Mouse (Mus musculus): ENCODE data around the gene Mvb12a.
"Not testable (repeated sequence)": the region's sequence is repeated elsewhere in the genome, so short reads cannot be mapped to it uniquely, and the experiment has no call there.

The Mvb12a gene

DNA sequence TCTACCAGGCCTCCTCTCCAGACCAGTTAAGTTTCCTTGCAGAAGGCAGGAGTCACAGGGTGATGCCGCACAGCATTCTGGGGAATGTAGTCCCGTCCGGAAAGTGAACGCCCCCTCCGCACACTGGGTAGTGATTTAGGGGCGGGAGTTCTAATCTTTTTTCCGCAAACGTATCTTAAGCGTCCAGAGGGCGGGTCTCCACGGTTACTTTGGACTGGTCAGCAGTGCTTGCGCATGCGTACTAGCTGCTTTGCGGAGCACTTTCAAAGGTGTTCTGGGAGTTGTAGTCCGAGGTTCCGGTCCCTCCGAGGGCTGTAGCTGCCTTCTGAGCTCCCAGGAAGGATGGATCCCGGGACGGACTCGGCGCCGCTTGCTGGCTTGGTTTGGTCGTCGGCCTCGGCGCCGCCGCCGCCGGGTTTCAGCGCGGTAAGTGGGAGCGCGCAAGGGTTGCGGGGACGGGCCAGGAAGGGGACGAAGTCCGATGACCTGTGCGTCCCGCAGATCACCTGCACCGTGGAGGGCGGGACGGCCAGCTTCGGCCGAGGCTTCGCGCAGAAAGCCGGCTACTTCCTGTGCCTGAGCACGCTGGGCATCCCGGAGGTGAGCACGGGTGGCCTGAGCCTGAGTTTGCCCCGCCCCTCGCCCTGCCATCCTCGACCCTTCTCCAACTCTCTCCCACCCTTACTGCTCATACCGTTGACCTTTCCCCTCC lies at the start of gene Mvb12a:
Gene Mvb12a, plus strand, starts transcription at position 291 of the 712 bp plus-strand sequence.
- DNase-seq (ENCODE audit: low spot score), result peak; percentile 95

DNA sequence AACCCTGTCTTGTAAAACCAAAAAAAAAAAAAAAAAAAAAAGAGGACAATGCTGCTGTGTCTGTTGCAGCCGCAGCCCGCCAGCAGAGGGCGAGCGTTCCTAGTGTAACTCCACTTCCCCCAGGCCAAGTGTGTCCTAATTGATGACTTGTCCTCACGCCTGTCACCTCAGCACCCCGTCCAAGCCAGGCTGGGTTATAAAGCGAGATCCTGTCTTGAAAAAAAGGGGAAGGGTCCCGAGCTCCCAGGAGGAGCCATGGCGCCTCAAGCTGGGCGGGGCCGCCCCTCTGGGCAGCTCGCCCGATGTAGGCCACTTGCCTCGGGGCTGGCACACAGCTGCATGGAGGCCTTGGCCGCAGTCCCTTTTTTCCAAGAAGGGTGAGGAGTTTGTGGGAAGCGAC lies 47.7 kb upstream of the Mvb12a start:
- DNase-seq (ENCODE audit: low spot score), result peak; percentile 65

GRCm38 (mm10) chr8:71495811-71496210 lies 46.9 kb upstream of the Mvb12a start:
- DNase-seq (ENCODE audit: low spot score), result no peak

DNA sequence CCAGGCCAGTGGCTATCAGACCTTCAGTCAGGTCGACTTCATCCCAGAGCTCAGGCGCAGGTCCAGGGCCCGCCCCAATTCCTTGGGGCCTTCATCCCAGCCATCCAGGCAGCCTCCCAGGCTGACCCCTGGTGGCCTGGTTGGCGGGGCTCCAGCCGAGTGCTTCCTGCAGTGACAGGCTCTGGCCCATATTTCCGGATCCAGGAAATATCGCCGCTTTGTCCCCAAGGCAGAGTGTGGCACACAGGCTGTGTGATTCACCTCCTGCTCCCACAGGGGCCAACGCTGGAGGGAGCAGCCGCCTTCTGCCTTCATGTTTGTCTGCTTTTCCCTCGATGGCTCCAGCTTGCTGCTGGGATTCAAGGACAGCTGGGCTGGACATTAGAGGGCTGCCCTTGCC lies 46.2 kb upstream of the Mvb12a start:
- DNase-seq (ENCODE audit: low spot score), result no peak

- DNase-seq (ENCODE audit: low spot score), result no peak
These were observed 45.6 kb upstream of the Mvb12a start for GRCm38 (mm10) chr8:71497077-71497645.

- DNase-seq (ENCODE audit: low spot score), result no peak
These were observed 44.7 kb upstream of the Mvb12a start for GRCm38 (mm10) chr8:71497881-71498501.

DNA sequence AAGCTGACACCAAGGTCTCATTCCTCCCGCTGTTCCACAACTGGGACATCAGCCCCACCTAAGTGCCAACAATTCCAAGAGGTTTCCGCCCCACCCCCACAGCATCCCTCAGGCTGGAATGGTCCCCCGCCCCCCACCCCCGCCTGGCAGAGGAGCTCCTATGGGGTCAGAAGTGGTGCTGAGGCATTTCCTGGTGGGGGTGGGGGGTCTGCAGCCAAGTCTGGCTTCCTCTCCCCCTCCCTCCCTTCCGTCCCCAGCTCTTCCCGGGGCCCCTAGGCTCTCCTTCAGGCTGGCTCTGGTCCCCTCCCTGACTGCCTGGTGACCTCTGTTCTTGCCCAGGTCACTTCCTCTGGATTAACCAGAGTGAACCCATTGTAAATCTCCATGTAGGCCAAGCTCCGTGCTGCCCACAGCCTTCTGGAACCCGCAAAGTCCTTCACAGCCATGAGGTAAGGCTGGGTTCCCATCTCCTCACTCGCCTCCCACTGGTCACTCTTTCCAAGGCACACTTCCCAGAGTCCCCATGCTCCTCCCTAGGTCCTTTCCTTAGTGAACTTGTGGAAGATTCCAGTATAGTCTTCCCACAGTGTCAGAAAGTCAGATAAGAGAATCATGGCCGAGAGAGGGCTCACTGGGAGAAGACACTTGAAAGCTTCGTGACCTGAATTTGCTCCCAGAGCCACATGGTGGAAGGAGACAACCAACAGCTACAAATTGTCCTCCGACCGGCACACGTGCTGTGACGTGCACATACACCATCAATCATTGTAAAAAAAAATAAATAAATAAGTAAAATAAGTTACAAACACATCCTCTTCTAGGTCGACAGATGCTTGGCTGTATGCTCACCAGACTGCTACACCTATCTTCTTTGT lies 43.7 kb upstream of the Mvb12a start:
- DNase-seq (ENCODE audit: low spot score), result no peak

DNA sequence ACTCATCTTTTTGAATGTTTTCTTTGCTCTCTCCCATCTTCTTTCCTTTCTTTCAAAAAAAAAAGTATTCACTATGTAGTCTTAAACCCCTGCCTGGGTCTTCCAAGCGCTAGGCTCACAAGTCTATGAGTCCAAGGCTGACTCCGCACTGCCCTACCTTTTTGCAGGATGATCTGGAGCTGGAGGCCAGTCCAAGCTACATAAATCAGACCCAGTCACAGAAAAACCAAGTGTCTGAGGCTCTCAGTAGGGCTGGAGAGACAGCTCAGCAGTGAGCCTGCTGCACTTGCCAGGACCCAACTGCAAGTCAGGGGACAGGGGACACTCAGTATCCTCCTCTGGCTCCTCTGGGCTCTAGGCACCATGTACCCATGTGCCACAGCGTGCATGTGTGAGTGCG lies 38.4 kb upstream of the Mvb12a start:
- no peak for DNase-seq (ENCODE audit: low spot score)

DNA sequence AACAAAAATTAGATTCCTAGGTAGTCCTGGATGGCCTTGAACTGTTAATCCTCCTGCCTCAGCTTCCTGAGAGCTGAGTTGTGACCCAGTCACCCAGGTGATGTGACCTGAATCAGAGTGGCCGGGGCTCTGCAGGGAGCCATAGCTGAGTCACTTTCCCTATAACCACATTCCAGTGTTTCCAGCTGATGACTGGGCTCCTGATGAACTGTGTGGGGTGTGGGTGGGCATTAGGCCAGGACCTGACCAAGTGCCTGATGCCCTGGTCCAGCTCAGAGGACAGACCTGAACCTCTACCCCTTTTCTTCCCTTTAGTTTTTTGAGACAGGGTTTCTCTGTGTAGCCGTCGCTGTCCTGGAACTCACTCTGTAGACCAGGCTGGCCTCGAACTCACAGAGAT lies 37.4 kb upstream of the Mvb12a start:
- DNase-seq (ENCODE audit: low spot score), result no peak

DNA sequence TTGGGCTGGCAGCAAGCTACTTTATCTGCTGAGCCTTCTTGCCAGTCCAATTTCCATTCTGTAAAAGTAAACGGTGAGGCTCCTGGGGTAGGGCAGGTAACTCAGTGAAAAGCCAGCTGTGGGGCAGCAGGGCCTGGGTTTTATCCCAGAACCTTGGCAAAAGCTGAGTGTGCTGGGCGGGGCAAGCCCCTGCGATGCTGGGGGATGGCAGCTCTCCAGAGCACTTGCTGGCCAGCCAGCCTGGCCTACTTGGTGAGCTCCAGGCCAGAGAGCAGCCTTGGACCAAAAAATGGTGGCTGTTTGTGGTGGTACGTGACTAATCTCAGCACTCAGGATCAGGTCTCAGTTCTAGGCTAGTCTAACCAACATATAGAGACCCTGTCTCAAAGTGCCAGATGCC lies 36.7 kb upstream of the Mvb12a start:
- DNase-seq (ENCODE audit: low spot score), result no peak

DNA sequence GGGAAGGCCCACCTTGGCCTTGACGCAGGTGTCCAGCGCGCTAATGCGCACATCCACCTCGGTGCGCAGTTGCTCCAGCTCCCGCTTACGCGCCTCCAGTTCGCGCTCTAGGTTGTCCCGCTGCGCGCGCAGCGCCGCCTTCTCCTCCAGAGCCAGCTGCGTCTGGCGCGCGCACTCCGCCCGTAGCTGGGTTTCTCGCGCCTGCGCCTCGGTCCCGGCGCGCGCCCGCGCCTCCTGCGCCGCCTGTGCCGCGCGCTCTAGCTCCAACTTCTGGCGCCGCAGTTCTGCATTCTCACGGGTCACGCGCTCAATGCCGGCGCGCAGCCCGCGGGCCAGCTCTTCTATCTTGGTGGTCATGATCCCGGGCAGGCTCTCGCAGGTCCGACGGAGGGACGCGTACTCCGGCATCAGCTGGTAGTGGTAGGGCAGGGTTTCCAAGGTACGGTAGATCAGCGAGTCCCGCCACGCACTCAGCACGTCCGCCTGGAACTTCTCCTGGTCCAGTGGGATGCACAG lies 35.1 kb upstream of the Mvb12a start:
- DNase-seq (ENCODE audit: low spot score), result no peak

DNA sequence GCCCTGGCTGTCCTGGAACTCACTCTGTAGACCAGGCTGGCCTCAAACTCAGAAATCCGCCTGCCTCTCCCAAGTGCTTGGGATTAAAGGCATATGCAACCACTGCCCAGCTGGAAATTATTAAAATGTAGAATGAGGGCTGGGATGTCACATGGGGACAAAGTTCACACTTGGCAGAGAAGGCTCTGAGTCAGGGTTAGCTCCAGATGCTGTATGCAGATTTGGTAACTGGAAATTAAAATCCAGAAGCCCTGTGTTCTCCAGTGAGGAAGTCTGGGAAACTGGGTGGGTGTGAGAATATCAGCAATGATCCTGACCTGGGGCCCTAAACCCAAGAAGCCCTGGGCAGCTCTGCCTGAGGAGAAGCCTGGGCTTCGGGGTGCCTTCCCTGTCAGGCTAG lies 33.4 kb upstream of the Mvb12a start:
- DNase-seq (ENCODE audit: low spot score), result no peak

GRCm38 (mm10) chr8:71511644-71512043 lies 31.1 kb upstream of the Mvb12a start, which contains the start of gene Plvap:
Plvap (minus strand) TSS chr8:71511752.
- DNase-seq (ENCODE audit: low spot score), result no peak

DNA sequence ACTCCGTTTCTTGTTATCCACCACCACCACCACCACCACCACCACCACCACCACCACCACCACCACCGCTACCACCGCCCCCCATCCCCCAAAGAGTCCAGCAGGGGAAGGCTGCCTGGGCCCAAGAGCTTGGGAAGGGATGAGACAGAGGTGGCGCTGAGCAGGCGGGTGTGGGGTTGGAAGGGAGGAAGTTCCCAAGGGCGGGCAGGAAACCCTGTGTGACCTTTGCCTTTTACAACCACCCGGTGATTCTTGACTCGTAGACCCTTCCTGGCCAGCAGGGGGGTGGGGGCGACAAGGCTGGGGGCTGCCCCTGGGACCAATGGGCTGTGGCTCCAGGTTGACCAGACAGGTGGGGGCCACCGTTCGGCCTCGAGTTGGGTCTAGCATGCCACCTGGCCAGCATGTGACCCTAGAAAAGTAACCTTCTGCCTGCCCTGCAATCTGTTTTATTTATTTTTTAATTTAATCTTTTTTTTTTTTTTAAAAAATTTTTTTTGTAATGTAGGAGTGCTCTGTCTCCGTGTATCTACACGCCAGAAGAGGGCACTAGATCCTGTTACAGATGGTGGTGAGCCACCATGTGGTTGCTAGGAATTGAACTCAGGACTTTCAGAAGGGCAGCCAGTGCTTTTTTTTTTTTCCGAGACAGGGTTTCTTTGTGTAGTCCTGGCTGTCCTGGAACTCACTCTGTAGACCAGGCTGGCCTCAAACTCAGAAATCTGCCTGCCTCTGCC lies 29.5 kb upstream of the Mvb12a start:
- DNase-seq (ENCODE audit: low spot score), result no peak

GRCm38 (mm10) chr8:71515043-71515442 lies 27.7 kb upstream of the Mvb12a start:
- DNase-seq (ENCODE audit: low spot score), result no peak

DNA sequence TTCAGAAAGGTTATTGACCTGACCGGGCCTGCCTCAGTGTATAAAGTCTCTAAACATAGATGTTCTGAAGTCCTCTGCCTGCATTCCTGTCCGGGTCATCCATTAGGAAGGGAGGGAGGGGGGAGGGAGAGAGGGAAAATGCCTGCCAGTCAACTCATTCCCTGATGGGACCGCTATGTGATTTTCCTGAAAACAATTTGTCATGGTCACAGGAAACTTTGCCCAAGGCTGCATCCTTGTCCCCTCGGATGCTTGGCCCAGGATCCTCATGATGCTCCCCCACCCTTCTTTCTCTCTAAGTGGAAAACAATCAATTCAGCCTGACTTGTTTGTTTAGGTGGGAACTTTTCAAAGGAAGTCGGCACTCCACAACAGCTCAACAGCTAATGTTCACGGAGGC lies 25.9 kb upstream of the Mvb12a start:
- DNase-seq (ENCODE audit: low spot score), result no peak

GRCm38 (mm10) chr8:71519037-71519825 lies 23.5 kb upstream of the Mvb12a start:
- not testable (repeated sequence) for DNase-seq (ENCODE audit: low spot score)

DNA sequence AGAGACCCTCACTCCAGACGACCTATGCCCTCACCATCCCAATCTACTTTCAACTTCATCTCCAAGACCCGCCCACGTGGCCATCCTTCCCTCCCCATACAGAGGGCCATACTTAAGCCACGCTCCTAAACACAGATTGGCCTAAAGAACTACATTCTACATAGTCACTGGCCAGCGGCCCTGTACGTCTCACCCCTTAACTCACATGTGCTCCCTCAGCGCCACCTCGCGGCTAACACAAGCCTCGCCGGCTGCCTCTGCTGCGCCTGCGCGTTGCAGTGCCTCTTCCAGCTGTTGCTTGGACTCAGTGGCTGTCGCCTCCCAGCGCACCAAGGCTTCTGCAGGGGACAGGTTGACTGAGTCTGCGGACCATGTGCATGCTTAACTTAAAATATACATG lies 21.1 kb upstream of the Mvb12a start:
- peak; percentile 90 for DNase-seq (ENCODE audit: low spot score)

GRCm38 (mm10) chr8:71525226-71526050 lies 17.3 kb upstream of the Mvb12a start, which contains the start of gene Ccdc194:
Ccdc194 (minus strand) TSS chr8:71525711.
- DNase-seq (ENCODE audit: low spot score), result no peak

DNA sequence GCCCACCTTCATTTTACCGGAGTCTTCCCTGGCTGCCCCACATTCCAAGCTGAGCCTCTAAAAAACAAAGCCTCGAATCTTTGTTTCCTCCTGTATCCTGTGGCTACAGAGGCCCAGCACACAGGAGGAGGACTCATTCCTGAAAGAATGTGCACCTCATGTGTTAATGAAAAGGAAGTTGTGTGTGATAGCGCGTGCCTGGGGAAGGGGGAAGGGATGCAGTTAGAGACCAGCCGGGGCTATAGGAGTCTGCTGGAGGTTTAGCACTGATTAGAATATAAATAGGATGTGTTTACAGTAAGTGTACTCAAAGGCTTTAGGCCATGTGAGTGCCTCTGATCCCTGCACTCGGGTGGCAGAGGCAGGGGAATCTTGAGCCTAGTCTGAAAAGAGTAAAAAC lies 16.4 kb upstream of the Mvb12a start:
- no peak for DNase-seq (ENCODE audit: low spot score)
